Mouse (Mus musculus) midbrain, postnatal 0 days (tissue): ENCODE measurements around the gene 2310003L06Rik. TPM values are rescaled to one million over a fixed set of nuclear protein-coding genes. Genes with fewer than 3 reads are reported as not detected.
A peak's percentile ranks its signal among the peaks of the same experiment; 100 is the strongest.

Experiments
- ATAC-seq: fragments of 200-750 bp; cut with Nextera tagmentation; 2 replicates; pipeline ENCODE4 v1.8.0; 2017; ENCODE audit warnings: moderate number of reproducible peaks, mild to moderate bottlenecking, moderate TSS enrichment, moderate library complexity; ENCODE audit not compliant: low FRiP score
- DNase-seq: peaks from one replicate; pipeline ENCODE4 v3.0.0-alpha.2; 2015; ENCODE audit warnings: low spot score
- H3K27ac ChIP-seq: fragments of 300-500 bp; sonication (generic); 2 replicates; pipeline ENCODE4 v1.5.1; 2014; ENCODE audit warnings: low read depth, mild to moderate bottlenecking, low read length, mixed read lengths
- H3K27me3 ChIP-seq: fragments of 300-500 bp; sonication (generic); 2 replicates; pipeline ENCODE4 v1.6.1; 2014; ENCODE audit warnings: low read length, control low read depth, mixed read lengths; ENCODE audit not compliant: insufficient read depth
- H3K36me3 ChIP-seq: fragments of 300-500 bp; sonication (generic); 2 replicates; pipeline ENCODE4 v1.6.1; 2014; ENCODE audit warnings: low read length, control low read depth, mixed read lengths; ENCODE audit not compliant: insufficient read depth
- H3K4me1 ChIP-seq: fragments of 300-500 bp; sonication (generic); 2 replicates; pipeline ENCODE4 v1.6.1; 2014; ENCODE audit warnings: mild to moderate bottlenecking, control low read depth, antibody characterized with exemption, low read length, mixed read lengths; ENCODE audit not compliant: insufficient read depth
- H3K4me2 ChIP-seq: fragments of 300-500 bp; sonication (generic); 2 replicates; pipeline ENCODE4 v1.6.1; 2014; ENCODE audit warnings: low read depth, mild to moderate bottlenecking, low read length, mixed read lengths; ENCODE audit not compliant: poor library complexity, severe bottlenecking
- H3K4me3 ChIP-seq: fragments of 300-500 bp; sonication (generic); 2 replicates; pipeline ENCODE4 v1.5.1; 2014; ENCODE audit warnings: low read depth, mild to moderate bottlenecking, low read length, moderate library complexity
- H3K9ac ChIP-seq: fragments of 300-500 bp; sonication (generic); replicated peaks from 2 replicates; pipeline ENCODE4 v1.6.1; 2014; ENCODE audit warnings: mild to moderate bottlenecking, low read length, moderate library complexity, mixed read lengths; ENCODE audit not compliant: poor library complexity, severe bottlenecking
- H3K9me3 ChIP-seq: fragments of 300-500 bp; sonication (generic); 2 replicates; pipeline ENCODE4 v1.6.1; 2016; ENCODE audit warnings: low read length, control low read depth
- CTCF ChIP-seq: IDR thresholded peaks from 2 replicates; pipeline ENCODE4 v1.5.1; 2016; ENCODE audit warnings: antibody characterized with exemption, mild to moderate bottlenecking
- WGBS: fragments of 180-500 bp; shearing (Covaris S2); extraction: QIAGEN DNeasy Blood & Tissue Kit; methylation state at CpG from one replicate; pipeline ENCODE4 v1.1.7; 2014; 5-methylcytosine and 5-hydroxymethylcytosine counted together
- polyA plus RNA-seq: library from polyadenylated mRNA; unstranded; fragments of >200 nt; fragmentation: Nextera tagmentation; extraction: Ambion mirVana; gene quantifications from 2 replicates; pipeline ENCODE4 v1.2.1, GENCODE M21; 2015
- total RNA-seq: library from RNA; depleted of rRNA; stranded (reverse); fragments of >200 nt; gene quantifications from 2 replicates; pipeline ENCODE4 v1.2.3, GENCODE M21; 2014; rRNA removed

2310003L06Rik gene
- total RNA-seq (0.33 TPM in 1 of 2 replicates, not detected in the other), polyA plus RNA-seq (0.12 and 0.17 TPM in 2 replicates)

GRCm38 (mm10) chr5:87969201-87969600 lies at the start of gene 2310003L06Rik, which contains the start of gene Gm28434:
Gene 2310003L06Rik, plus strand, starts transcription at chr5:87969459.
Gene Gm28434, plus strand, starts transcription at chr5:87969517.
- no peaks in the 10 kb centered on the region for H3K9me3 ChIP-seq
- TF ChIP-seq CTCF, result no peak
- WGBS, result 56% methylated on average over 2 of the region's 2 CpGs
- H3K9ac ChIP-seq, result no peak within 1 kb of the TSS
- H3K4me1 ChIP-seq, result no peaks in the 10 kb centered on the region
- no peak for ATAC-seq
- no peak within 1 kb of the TSS for H3K4me2 ChIP-seq
- H3K36me3 ChIP-seq, result no peaks in the 10 kb centered on the region
- H3K27me3 ChIP-seq, result no peaks in the 10 kb centered on the region
- DNase-seq, result no peak
- no peak within 1 kb of the TSS for H3K27ac ChIP-seq
- no peak within 1 kb of the TSS for H3K4me3 ChIP-seq

GRCm38 (mm10) chr5:87925372-87925771 lies 43.9 kb upstream of the 2310003L06Rik start, which contains the start of gene Csn3:
Gene Csn3, plus strand, starts transcription at chr5:87925579.
- 36% methylated on average over 5 of the region's 5 CpGs for WGBS

GRCm38 (mm10) chr5:87931603-87932002 lies 37.7 kb upstream of the 2310003L06Rik start:
- ATAC-seq, result no peak
- H3K9ac ChIP-seq, result no peak overlapping the region
- TF ChIP-seq CTCF, result no peak
- no peak for DNase-seq
- no peaks in the 10 kb centered on the region for H3K27me3 ChIP-seq
- H3K9me3 ChIP-seq, result no peaks in the 10 kb centered on the region
- no peak overlapping the region for H3K27ac ChIP-seq
- H3K4me1 ChIP-seq, result no peaks in the 10 kb centered on the region
- 41% methylated on average over 1 of the region's 1 CpGs for WGBS
- H3K4me3 ChIP-seq, result no peak overlapping the region
- H3K4me2 ChIP-seq, result no peak overlapping the region
- no peaks in the 10 kb centered on the region for H3K36me3 ChIP-seq

More at GRCm38 (mm10) chr5:87925372-87925771, 43.9 kb upstream of the 2310003L06Rik start, which contains the start of gene Csn3:
- no peaks in the 10 kb centered on the region for H3K36me3 ChIP-seq
- H3K4me2 ChIP-seq, result no peak within 1 kb of the TSS
- ATAC-seq (no peak), DNase-seq (no peak)
- no peak for TF ChIP-seq CTCF
- H3K4me3 ChIP-seq, result no peak within 1 kb of the TSS
- no peaks in the 10 kb centered on the region for H3K4me1 ChIP-seq
- H3K27me3 ChIP-seq, result no peaks in the 10 kb centered on the region
- H3K27ac ChIP-seq, result no peak within 1 kb of the TSS
- H3K9me3 ChIP-seq, result no peaks in the 10 kb centered on the region
- H3K9ac ChIP-seq, result no peak within 1 kb of the TSS

GRCm38 (mm10) chr5:87940752-87941151 lies 28.5 kb upstream of the 2310003L06Rik start:
- TF ChIP-seq CTCF, result peak; percentile 73
- no peaks in the 10 kb centered on the region for H3K9me3 ChIP-seq
- 25% methylated on average over 3 of the region's 3 CpGs for WGBS
- H3K27me3 ChIP-seq, result no peaks in the 10 kb centered on the region
- DNase-seq (peak; percentile 59), ATAC-seq (peak; percentile 44; the same call in 1 of the 2 replicates)
- H3K4me2 ChIP-seq, result no peak overlapping the region
- no peak overlapping the region for H3K27ac ChIP-seq
- H3K4me1 ChIP-seq, result no peaks in the 10 kb centered on the region
- H3K4me3 ChIP-seq, result no peak overlapping the region
- H3K36me3 ChIP-seq, result no peaks in the 10 kb centered on the region
- H3K9ac ChIP-seq, result no peak overlapping the region

GRCm38 (mm10) chr5:87942515-87942914 lies 26.7 kb upstream of the 2310003L06Rik start:
- Histone ChIP-seq H3K4me3 (no peak overlapping the region), H3K9me3 (no peaks in the 10 kb centered on the region), H3K4me1 (no peaks in the 10 kb centered on the region), H3K4me2 (no peak overlapping the region), H3K36me3 (no peaks in the 10 kb centered on the region), H3K27me3 (no peaks in the 10 kb centered on the region), H3K27ac (no peak overlapping the region), H3K9ac (no peak overlapping the region)
- TF ChIP-seq CTCF, result no peak
- DNase-seq, result no peak
- no peak for ATAC-seq

GRCm38 (mm10) chr5:87951836-87952235 lies 17.4 kb upstream of the 2310003L06Rik start:
- Histone ChIP-seq H3K4me2 (no peak overlapping the region), H3K36me3 (no peaks in the 10 kb centered on the region), H3K4me1 (no peaks in the 10 kb centered on the region), H3K9ac (no peak overlapping the region), H3K9me3 (no peaks in the 10 kb centered on the region), H3K27me3 (no peaks in the 10 kb centered on the region), H3K4me3 (no peak overlapping the region), H3K27ac (no peak overlapping the region)
- no peak for ATAC-seq
- TF ChIP-seq CTCF, result no peak
- DNase-seq, result no peak
